Mouse (Mus musculus) stomach, postnatal 0 days (tissue): Measurements from ENCODE around the gene Ebf3.

Experiments
- CTCF ChIP-seq: IDR thresholded peaks from 2 replicates; pipeline ENCODE4 v1.5.1; 2016; ENCODE audit warnings: antibody characterized with exemption, low read depth, mild to moderate bottlenecking, moderate library complexity
- EP300 ChIP-seq: optimal IDR thresholded peaks from 2 replicates; pipeline ENCODE3; 2016; ENCODE audit warnings: antibody characterized with exemption

- TF ChIP-seq CTCF (no peak), EP300 (no peak)
Observed at GRCm38 (mm10) chr7:137213444-137213843, 100.8 kb downstream of the Ebf3 start.
